Mouse (Mus musculus) G1E-ER4 (cell line): ENCODE data around the gene Klhl23. TPM values are rescaled to one million over a fixed set of nuclear protein-coding genes. Genes with fewer than 3 reads are reported as not detected.

ENCODE experiments used
- GATA1 ChIP-seq: IDR thresholded peaks from one replicate; pipeline ENCODE4 v1.8.0; 2012; ENCODE audit warnings: low read length, inconsistent platforms
- polyA plus RNA-seq: library from polyadenylated mRNA; stranded (reverse); fragments of >175 nt; gene quantifications from 2 replicates; pipeline ENCODE4 v1.2.3, GENCODE M21; 2012

The Klhl23 gene
- polyA plus RNA-seq, 1 experiment, result 4.0 TPM

DNA sequence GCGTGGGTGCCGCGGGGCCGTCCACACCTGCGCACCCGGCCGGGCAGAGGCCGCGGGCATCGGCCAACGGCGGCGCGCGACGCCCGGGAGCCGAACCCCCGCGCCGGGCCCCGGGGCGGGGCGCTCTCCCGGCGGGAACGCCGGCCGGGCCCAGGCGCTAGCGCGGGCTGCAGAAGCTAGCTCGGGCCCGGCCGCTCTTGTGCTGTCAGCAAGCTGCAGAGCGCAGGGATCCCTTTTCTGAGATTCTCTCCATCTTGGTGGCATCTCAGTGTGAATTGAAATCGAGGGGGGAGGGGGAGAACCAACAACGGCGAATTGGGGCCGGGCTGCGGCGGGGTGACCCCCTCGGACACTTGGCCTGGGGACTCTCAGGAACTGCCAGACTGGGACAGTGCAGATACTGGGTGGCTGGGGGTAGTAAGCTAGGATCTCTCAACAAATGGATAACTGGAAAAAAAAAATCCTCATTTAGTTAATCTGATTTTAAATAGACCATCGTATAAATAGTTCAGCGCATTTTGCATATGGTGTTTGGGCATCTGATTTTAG lies 1.5 kb downstream of the Klhl23 start:
- no peak for TF ChIP-seq GATA1

DNA sequence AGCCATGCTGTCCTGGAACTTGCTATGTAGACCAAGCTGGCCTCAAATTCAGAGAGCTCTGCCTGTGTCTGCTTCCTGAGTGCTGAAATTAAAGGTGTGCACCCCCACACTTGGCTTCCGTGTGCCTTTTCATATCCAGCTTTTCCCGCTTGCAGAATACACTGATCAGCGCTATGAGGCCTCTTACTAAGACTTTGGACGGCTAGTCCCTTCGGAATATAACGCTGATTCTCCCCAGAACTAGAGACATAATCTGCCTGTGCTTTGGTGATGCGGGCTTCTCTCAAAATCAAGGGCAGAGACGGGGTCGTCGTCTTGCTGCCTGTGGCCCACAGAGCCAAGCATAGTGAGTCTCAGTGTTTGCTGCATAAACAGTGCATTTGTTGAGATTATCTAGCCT lies 4.2 kb downstream of the Klhl23 start:
- TF ChIP-seq GATA1, result no peak

DNA sequence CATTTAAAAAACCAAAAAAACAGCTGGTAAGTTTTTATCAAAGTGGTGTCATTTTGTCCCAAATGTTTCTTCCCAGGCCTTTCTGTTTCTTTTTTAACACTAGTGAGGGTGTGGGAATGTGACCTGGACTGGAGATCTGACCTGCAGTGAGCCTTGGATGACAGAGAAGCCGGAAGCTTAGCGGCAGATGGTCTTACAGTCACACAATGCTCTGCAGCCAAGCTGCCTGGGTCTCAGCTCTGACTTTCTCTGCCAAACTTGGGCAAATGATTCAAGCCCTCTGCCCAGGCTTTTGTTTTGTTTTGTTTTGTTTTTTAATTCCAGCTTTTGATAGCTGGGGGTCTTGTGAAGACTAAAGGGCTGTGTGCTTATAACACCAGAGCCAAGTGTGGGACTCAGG lies 4.6 kb downstream of the Klhl23 start:
- TF ChIP-seq GATA1, result no peak

GRCm38 (mm10) chr2:69828031-69828430 lies 6.3 kb downstream of the Klhl23 start:
- no peak for TF ChIP-seq GATA1

- no peak for TF ChIP-seq GATA1
Observed at GRCm38 (mm10) chr2:69829680-69830079, 7.9 kb downstream of the Klhl23 start.

GRCm38 (mm10) chr2:69830116-69830515 lies 8.4 kb downstream of the Klhl23 start:
- TF ChIP-seq GATA1, result no peak

- TF ChIP-seq GATA1, result no peak
Observed at GRCm38 (mm10) chr2:69837244-69837967, 15.7 kb downstream of the Klhl23 start.

DNA sequence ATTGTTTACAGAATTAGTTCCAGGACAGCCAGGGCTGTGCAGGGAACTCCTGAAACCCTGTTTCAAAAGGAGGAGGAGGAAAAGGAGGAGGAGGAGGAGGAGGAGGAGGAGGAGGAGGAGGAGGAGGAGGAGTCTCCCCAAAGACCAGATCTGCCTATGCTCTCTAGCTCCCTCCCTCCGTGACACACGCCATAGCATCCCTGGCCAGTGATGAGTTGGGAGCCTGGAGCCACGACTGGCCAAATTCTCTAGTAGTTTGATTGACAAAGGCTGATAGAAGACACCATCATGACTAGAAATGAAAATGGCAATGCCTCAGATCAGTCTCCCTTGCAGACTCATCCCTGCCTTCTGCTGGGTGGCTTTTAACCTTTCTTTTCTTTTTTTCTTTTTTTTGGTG lies 16.3 kb downstream of the Klhl23 start:
- TF ChIP-seq GATA1, result no peak

DNA sequence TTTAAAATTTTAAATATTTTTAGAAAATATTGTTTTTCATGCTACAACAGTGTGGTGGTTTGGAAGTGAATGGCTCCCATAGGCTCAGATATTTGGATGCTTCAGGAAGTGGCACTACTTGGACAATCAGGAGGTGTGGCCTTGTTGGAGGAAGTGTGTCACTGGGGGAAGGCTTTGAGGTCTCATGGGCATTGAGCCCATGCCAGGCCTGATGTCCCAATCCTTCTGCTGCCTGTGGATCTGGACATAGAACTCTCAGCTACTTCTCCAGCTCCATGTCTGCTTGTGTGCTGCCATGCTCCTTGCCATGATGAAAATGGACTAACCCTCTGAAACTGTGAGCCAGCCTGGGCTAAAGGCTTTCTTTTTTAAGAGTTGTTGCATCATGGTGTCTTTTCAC lies 17.0 kb downstream of the Klhl23 start:
- TF ChIP-seq GATA1, result no peak

- no peak for TF ChIP-seq GATA1
Observed at GRCm38 (mm10) chr2:69840261-69840660, 18.5 kb downstream of the Klhl23 start.

DNA sequence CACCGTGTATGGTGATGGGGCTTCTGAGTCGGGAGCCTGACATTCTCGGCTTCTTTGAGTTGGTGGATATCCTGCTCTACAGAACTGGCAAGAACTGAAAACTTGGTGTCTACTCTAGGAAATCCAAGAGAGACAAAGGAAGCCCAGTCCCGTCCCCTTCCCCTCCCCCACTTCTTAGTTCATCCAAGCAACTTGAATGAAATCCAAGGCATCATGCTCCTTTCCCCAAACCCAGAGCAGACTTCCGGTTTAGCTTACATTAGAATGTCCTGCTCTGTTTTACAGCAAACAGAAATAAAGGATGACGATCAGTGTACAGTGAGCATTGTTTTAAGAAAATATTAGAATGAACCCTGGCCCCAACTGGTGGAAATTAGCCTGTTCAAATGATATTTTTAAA lies 27.5 kb downstream of the Klhl23 start:
- TF ChIP-seq GATA1, result no peak

GRCm38 (mm10) chr2:69851427-69852058 lies 29.8 kb downstream of the Klhl23 start:
- no peak for TF ChIP-seq GATA1

- TF ChIP-seq GATA1, result no peak
Observed at GRCm38 (mm10) chr2:69856392-69856791, 34.6 kb downstream of the Klhl23 start.

DNA sequence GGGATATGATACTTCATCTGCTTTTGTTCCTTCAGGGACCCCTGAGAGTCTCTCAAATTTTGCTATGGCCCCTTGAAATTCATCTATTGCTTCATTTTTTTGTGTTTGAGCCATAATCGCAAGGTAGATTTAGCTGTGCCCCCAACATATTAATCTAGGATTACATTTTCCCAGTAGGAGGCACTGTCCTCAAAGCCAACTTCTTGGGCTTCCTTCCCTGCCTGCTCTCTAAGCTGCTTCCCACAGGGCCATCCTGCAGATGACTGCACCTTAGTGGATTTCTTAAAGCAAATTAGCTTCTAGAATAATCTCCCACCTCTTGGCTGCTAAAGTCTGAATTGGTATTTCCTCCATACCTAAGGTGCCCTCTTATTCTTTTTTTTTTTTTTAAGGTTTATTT lies 36.1 kb downstream of the Klhl23 start:
- TF ChIP-seq GATA1, result no peak

GRCm38 (mm10) chr2:69860972-69861452 lies 39.3 kb downstream of the Klhl23 start:
- TF ChIP-seq GATA1, result no peak

DNA sequence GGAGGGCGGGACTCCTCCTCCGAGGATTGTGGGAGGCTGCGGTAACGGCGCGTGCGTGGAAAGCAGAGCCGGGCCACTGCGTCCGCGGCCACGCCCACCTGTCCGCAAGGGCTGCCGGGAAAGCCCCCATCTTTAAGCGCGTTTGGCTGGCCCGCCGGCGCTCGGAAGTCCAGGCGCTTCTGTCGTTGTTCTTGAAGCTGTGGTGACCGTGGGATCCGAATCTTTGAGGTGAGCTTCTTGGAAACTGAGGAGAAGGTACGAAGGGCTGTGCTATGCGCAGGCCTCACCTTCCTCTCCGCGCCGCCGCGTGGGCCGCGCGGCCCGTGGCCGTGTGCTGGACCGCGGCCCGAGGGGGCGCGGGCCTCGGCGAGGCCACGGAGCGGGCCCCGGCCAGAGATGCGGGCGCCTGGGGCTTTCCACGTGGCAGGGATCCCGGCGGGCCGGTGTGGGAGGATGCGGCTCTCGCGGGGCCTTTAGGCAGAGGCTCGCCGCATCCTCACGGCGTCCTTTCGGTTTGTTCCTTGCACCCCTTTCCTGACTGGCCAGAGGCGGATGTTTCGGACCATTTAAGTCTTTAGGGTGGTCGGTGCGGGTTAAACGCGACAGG lies 39.8 kb downstream of the Klhl23 start, which contains the start of gene Ssb:
Ssb (plus strand) TSS at position 78 of the 607 bp plus-strand sequence.
- TF ChIP-seq GATA1, result no peak
